Mouse (Mus musculus) thymus, postnatal 14 days (tissue): Measurements from ENCODE around the gene Hmmr.

Experiments used
- DNase-seq: peaks from one replicate; pipeline ENCODE4 v3.0.0; 2021

Gene Hmmr

DNA sequence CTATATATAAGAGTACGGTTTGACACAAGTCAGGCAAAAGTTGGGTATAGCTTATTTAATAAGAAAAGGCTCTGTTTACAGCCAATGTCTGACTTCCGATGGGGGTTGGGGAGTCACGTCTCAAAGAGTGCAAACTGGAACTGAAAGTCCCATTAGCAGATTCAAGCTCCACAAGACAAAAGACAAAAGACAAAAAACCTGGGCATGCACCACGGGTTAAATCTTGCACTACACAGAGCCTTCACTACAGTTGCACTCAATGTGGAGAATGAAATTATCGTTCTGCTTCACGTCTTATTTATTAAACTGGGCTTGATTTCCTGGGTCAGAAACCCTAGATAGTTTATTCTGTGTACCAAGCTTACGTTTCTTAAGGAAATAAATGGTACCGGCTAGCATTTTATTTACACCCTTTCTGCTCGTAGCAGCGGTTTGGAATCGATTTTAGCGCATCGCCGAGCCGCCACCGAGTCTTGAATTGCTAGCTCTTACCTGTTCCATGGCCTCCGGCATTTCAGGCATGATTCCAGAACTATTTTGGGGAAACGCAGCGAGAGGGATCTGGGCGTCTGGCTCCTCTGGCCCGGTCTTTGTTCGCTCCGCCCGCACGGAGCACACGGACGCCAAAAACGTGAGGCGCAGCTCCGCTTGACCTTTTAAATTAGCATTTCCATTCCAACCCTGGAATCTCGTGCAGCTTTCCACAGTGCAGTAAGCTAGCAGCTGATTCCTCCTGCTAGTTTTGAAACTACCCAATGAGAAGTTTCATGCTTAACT lies 38.7 kb downstream of the Hmmr start:
- peak; percentile 77 for DNase-seq

GRCm38 (mm10) chr11:40693366-40693951 lies 39.8 kb downstream of the Hmmr start:
- DNase-seq: peak; percentile 52

DNA sequence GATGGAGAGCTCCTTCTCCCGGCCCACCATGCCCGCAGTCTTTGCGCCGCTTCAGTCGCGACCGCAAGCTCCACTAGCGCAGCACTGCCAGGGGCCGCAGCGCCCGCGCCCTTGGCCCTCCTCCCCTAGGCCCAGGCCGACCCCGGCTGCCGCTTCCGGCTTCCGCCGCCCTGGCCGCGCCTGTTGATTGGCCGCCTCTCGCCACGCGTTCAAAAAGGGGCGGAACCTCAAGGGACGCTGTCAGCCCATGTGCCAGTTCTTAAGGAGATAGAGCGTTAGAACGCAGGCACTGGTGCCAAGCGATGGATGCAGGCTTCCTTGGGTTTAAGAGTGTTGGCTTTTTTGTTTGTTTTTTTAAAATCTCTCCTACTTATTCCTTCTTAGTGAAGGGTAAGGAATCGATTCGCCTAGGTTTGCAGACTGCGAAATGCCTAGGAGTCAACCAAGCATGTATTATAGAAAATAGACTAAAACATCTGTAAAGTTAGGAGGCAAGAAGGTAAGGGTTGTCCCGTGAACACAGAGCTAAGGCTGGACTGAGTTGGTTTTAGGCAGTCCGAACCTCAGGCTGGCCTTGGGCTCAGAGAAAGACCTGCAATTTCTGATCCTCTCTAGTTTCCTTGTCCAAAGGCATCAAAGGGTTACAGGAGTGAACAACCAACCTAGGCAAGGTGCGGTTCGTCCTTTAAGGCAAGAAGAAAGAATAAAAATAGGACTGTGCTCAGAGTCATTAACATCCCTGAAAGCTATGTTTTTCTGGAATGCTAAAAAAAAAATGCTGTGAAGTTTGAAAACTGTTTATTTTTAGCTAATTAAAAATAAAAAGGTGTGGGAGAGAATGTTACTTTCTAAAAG lies 40.5 kb downstream of the Hmmr start:
- peak; percentile 95 for DNase-seq

DNA sequence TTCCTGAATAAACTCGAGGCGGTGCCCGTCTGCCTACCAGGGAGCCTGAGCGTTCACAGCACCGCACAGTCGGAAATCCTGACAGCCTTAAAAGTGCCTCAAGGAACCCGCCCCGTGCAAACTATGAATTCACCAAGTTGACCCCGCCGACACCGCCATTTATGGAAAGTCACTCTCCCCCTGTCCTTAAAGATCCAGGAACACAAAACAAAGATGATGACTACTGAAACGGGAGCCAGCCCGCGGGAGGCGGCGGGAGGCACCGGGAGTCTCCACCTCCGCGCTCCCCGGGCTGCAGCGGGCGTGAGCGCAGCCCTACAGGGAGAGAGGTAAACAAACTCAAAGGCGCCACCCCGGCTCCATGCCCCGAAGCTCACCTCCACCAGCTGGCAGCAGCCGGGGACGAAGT lies 41.1 kb downstream of the Hmmr start:
- no peak for DNase-seq

DNA sequence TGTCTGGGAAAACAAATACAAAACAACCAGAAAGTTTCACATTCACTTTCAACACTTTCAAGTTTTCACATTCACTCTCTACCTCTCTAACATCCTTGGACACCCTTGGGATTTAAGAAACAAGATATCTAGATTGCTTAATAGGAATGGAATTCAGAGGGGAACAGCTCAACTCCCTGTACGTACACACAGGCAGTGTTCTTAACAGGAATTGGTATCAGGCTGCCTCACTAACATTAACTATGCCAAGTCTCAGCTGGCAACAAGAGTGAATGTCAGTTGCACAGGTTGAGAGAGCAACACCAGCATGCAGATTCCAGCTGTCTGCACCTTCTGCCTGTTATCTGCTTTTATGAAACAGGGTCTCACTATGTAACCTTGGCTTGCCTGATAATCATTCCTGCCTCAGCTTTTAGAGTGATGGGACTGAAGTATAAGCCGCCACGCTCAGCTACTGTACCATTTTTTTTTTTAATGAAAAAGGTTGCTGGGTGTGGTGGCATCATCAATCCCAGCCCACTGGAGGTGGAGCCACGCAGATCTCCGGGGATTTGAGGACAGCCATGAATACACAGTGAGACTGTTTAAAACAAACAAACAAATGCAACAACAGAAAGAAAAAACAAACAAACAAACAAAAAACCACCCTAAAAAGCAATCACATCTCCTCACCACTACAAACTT lies 42.6 kb downstream of the Hmmr start:
- DNase-seq: no peak

- no peak for DNase-seq
These were observed 49.9 kb downstream of the Hmmr start for GRCm38 (mm10) chr11:40683295-40683694.

- DNase-seq: no peak
These were observed 50.8 kb downstream of the Hmmr start for GRCm38 (mm10) chr11:40682456-40682855.

DNA sequence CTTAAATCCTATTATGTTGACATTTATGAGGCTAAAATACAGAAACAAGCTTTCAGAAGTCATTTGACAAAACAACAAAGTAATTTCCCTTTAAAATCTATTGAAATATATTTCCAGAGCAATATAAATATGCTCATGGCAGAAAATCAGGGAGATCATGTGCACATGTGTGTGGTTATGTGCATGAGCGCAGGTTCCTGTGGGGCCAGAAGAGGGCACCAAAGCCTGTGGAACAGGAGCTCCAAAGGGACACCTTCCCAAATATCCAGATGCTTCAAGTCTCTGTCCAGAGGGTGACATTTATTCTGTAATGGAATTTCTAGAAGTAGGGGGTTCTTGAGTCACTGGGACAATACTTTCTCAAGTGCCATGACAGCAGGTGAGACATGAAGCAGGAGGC lies 56.1 kb downstream of the Hmmr start:
- DNase-seq: peak; percentile 38

GRCm38 (mm10) chr11:40675014-40675730 lies 58.0 kb downstream of the Hmmr start:
- no peak for DNase-seq
